9 mouse cellular contexts compared by ENCODE assay signal in genomic region chr15:27594973-27595372, GRCm38 (mm10). TPM values are rescaled to one million over a fixed set of nuclear protein-coding genes. Genes with fewer than 3 reads are reported as not detected.
DNase-seq lines count a peak whose midpoint lies in the region; ATAC-seq and TF ChIP-seq lines count a peak whose summit lies in the region.
"Had no signal": no experiment of that assay in that cellular context is flagged by ENCODE, and none has a peak within 500 bp of the region (broad histone marks: within the 10 kb centered on the region; RNA-seq: fewer than 3 reads in every experiment).

No protein-coding gene starts in this region.

- H3K9me3 ChIP-seq in forebrain, embryonic 10.5 days = no peaks in the 10 kb centered on the region
- H3K9me3 ChIP-seq in forebrain, embryonic 16.5 days (ENCODE audit: control insufficient read depth, low read length) = no peaks in the 10 kb centered on the region
- no peaks in the 10 kb centered on the region for H3K9me3 ChIP-seq in lung, embryonic 14.5 days (ENCODE audit: low read depth, low read length)
- no peaks in the 10 kb centered on the region for H3K9me3 ChIP-seq in limb, embryonic 11.5 days (ENCODE audit: control insufficient read depth, low read length)
- H3K9me3 ChIP-seq in stomach, embryonic 15.5 days = no peaks in the 10 kb centered on the region

- H3K4me3 ChIP-seq in forebrain, embryonic 10.5 days = no peak overlapping the region
- no peak overlapping the region for H3K4me3 ChIP-seq in forebrain, embryonic 16.5 days (replicated peaks; ENCODE audit: low read length)
- no peak overlapping the region for H3K4me3 ChIP-seq in lung, embryonic 14.5 days (ENCODE audit: low read depth, low read length)
- no peak overlapping the region for H3K4me3 ChIP-seq in lung, adult 2 months (replicated peaks; ENCODE audit: extremely low read depth, low read depth, low read length)
- no peak overlapping the region for H3K4me3 ChIP-seq in limb, embryonic 11.5 days (ENCODE audit: low read depth, low read length)
- no peak overlapping the region for H3K4me3 ChIP-seq in stomach, embryonic 15.5 days (replicated peaks)
- H3K4me3 ChIP-seq: erythroblast, embryonic 14.5 days had no signal

- TF ChIP-seq CTCF in lung, embryonic 14.5 days (IDR thresholded peaks at IDR 0.05; ENCODE audit: low read depth) = no peak
- TF ChIP-seq CTCF in lung, adult 2 months (IDR thresholded peaks at IDR 0.05; ENCODE audit: insufficient read depth, low read length) = no peak

- H3K27me3 ChIP-seq in forebrain, embryonic 10.5 days (ENCODE audit: poor library complexity, severe bottlenecking) = no peaks in the 10 kb centered on the region
- no peaks in the 10 kb centered on the region for H3K27me3 ChIP-seq in forebrain, embryonic 16.5 days (replicated peaks; ENCODE audit: control insufficient read depth, insufficient read depth, low read length)
- H3K27me3 ChIP-seq in lung, embryonic 14.5 days (ENCODE audit: insufficient read depth, low read length) = no peaks in the 10 kb centered on the region
- no peaks in the 10 kb centered on the region for H3K27me3 ChIP-seq in limb, embryonic 11.5 days (ENCODE audit: control insufficient read depth, insufficient read depth, low read length)
- H3K27me3 ChIP-seq in stomach, embryonic 15.5 days (replicated peaks) = no peaks in the 10 kb centered on the region

- H3K4me2 ChIP-seq in forebrain, embryonic 16.5 days (ENCODE audit: low read length) = no peak overlapping the region
- no peak overlapping the region for H3K4me2 ChIP-seq in lung, embryonic 14.5 days
- H3K4me2 ChIP-seq in limb, embryonic 11.5 days (ENCODE audit: low read depth, severe bottlenecking) = no peak overlapping the region
- H3K4me2 ChIP-seq in stomach, embryonic 15.5 days = no peak overlapping the region

- H3K36me3 ChIP-seq in forebrain, embryonic 10.5 days (replicated peaks) = peaks cover 81% of the 10 kb centered on the region
- peaks cover 15% of the 10 kb centered on the region for H3K36me3 ChIP-seq in forebrain, embryonic 16.5 days (ENCODE audit: control insufficient read depth, insufficient read depth)
- H3K36me3 ChIP-seq in lung, embryonic 14.5 days (ENCODE audit: insufficient read depth) = peaks cover 39% of the 10 kb centered on the region
- H3K36me3 ChIP-seq in limb, embryonic 11.5 days (ENCODE audit: control insufficient read depth, insufficient read depth, low read length) = peaks cover 4% of the 10 kb centered on the region; the same call in 1 of the 2 replicates
- H3K36me3 ChIP-seq in stomach, embryonic 15.5 days = peaks cover 28% of the 10 kb centered on the region

- WGBS in forebrain, embryonic 10.5 days = 46% methylated on average over 4 of the region's 4 CpGs
- 29% methylated on average over 4 of the region's 4 CpGs for WGBS in forebrain, embryonic 16.5 days
- 18% methylated on average over 4 of the region's 4 CpGs for WGBS in lung, embryonic 14.5 days
- 51% methylated on average over 4 of the region's 4 CpGs for WGBS in lung, adult 2 months
- WGBS in limb, embryonic 11.5 days = 51% methylated on average over 4 of the region's 4 CpGs
- 44% methylated on average over 4 of the region's 4 CpGs for WGBS in stomach, embryonic 15.5 days

- ATAC-seq in forebrain, embryonic 16.5 days = no peak
- peak; percentile 70; the same call in 1 of the 2 replicates for ATAC-seq in lung, embryonic 14.5 days (ENCODE audit: insufficient read depth)
- ATAC-seq in limb, embryonic 11.5 days (ENCODE audit: insufficient number of reproducible peaks, low FRiP score, low TSS enrichment, low read depth) = peak; percentile 76; the same call in 1 of the 2 replicates
- ATAC-seq in stomach, embryonic 15.5 days (ENCODE audit: insufficient read depth, low FRiP score, low read depth) = no peak

- H3K9ac ChIP-seq in forebrain, embryonic 16.5 days (replicated peaks; ENCODE audit: low read depth, low read length) = no peak overlapping the region
- no peak overlapping the region for H3K9ac ChIP-seq in lung, embryonic 14.5 days
- H3K9ac ChIP-seq in limb, embryonic 11.5 days (ENCODE audit: low read length) = no peak overlapping the region
- H3K9ac ChIP-seq in stomach, embryonic 15.5 days = no peak overlapping the region

- peaks cover 30% of the 10 kb centered on the region for H3K4me1 ChIP-seq in forebrain, embryonic 10.5 days
- peaks cover 5% of the 10 kb centered on the region; the same call in 1 of the 2 replicates for H3K4me1 ChIP-seq in forebrain, embryonic 16.5 days (replicated peaks; ENCODE audit: control insufficient read depth, insufficient read depth, low read length)
- no peaks in the 10 kb centered on the region for H3K4me1 ChIP-seq in lung, embryonic 14.5 days (ENCODE audit: insufficient read depth)
- peaks cover 16% of the 10 kb centered on the region for H3K4me1 ChIP-seq in lung, adult 2 months (ENCODE audit: control insufficient read depth, insufficient read depth, low read length)
- 0 out of 2 replicates have a peak, but pooled peaks cover 3% of the 10 kb centered on the region for H3K4me1 ChIP-seq in limb, embryonic 11.5 days (ENCODE audit: control insufficient read depth, insufficient read depth, low read length)
- H3K4me1 ChIP-seq in stomach, embryonic 15.5 days = 0 out of 2 replicates have a peak, but pooled peaks cover 4% of the 10 kb centered on the region

- peak overlapping the region; percentile 85 for H3K27ac ChIP-seq in forebrain, embryonic 10.5 days
- no peak overlapping the region for H3K27ac ChIP-seq in forebrain, embryonic 16.5 days (ENCODE audit: low read length)
- H3K27ac ChIP-seq in lung, embryonic 14.5 days (ENCODE audit: low read depth) = peak overlapping the region; percentile 66; the same call in 1 of the 2 replicates
- H3K27ac ChIP-seq in limb, embryonic 11.5 days (replicated peaks; ENCODE audit: low read depth, low read length) = peak overlapping the region; percentile 74; the same call in 1 of the 2 replicates
- peak overlapping the region; percentile 68 for H3K27ac ChIP-seq in stomach, embryonic 15.5 days

- DNase-seq in forebrain, embryonic 10.5 days (ENCODE audit: extremely low spot score, low spot score) = no peak
- DNase-seq in lung, embryonic 14.5 days = peak; percentile 31
- no peak for DNase-seq in lung, adult 2 months
- DNase-seq in limb, embryonic 11.5 days (ENCODE audit: low spot score) = peak; percentile 40
- DNase-seq in adrenal gland, adult (ENCODE audit: inconsistent age in 2 of 2, low spot score in 1 of 2) = no peak
- DNase-seq in thymus, adult 18-20 months = no peak

- TF ChIP-seq POLR2A in lung, adult 2 months (IDR thresholded peaks at IDR 0.05; ENCODE audit: borderline replicate concordance, extremely low read depth, low read depth, low read length) = no peak

RNA-seq across cellular contexts. Expression of gene Otulin, which starts 35.5 kb away (rescaled TPM):
- 33.5 and 33.6 TPM in 2 replicates for polyA plus RNA-seq in forebrain, embryonic 10.5 days (2016; fragmentation: Nextera tagmentation; extraction: Ambion mirVana)
- polyA plus RNA-seq in forebrain, embryonic 16.5 days (2015; fragmentation: Nextera tagmentation; extraction: Ambion mirVana) = 27.9 and 28.0 TPM in 2 replicates
- polyA plus RNA-seq in lung, embryonic 14.5 days (2014; fragmentation: Nextera tagmentation; extraction: Ambion mirVana) = 39.2 and 41.8 TPM in 2 replicates
- polyA plus RNA-seq in lung, adult 2 months (2012; rRNA removed) = 16.4 and 23.7 TPM in 2 replicates
- 37.8 and 38.0 TPM in 2 replicates for polyA plus RNA-seq in limb, embryonic 11.5 days (2014; fragmentation: Nextera tagmentation; extraction: Ambion mirVana)
- 30.4 and 31.7 TPM in 2 replicates for polyA plus RNA-seq in stomach, embryonic 15.5 days (2015; fragmentation: Nextera tagmentation; extraction: Ambion mirVana)

Comparison
In these comparisons a context has a peak if more than half of its experiments do, and no peak if none do; other contexts are left out.
1. DNase-seq: peak in lung, embryonic 14.5 days (single experiment) and limb, embryonic 11.5 days (single experiment); none in forebrain, embryonic 10.5 days (single experiment), lung, adult 2 months (single experiment), adrenal gland, adult (0 of 2) and thymus, adult 18-20 months (0 of 2).
2. ATAC-seq: peak in lung, embryonic 14.5 days (single experiment) and limb, embryonic 11.5 days (single experiment); none in forebrain, embryonic 16.5 days (single experiment) and stomach, embryonic 15.5 days (single experiment).